Mouse (Mus musculus): Measurements from ENCODE around the gene Cldn12.

Cldn12 gene

DNA sequence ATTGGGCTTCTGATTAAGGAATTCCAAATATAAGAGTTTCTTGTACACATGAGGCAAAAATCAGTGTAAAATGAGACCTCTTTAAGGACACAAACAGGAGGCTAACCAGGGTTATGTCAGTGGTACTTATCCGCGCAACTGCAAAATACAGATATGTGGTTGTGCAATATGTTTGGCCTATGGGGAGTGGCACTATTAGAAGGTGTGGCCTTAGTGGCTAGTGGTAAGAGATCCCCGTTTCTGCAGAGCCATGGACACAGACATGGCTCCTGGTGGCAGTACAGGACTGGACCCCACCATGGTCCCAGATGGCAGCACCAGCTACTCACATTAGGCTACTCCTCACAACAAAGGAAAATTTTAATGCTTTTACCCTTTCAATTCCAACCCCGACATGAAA lies 19.7 kb downstream of the Cldn12 start:
- intact Hi-C loops (cut with DNase I): no loop called here

DNA sequence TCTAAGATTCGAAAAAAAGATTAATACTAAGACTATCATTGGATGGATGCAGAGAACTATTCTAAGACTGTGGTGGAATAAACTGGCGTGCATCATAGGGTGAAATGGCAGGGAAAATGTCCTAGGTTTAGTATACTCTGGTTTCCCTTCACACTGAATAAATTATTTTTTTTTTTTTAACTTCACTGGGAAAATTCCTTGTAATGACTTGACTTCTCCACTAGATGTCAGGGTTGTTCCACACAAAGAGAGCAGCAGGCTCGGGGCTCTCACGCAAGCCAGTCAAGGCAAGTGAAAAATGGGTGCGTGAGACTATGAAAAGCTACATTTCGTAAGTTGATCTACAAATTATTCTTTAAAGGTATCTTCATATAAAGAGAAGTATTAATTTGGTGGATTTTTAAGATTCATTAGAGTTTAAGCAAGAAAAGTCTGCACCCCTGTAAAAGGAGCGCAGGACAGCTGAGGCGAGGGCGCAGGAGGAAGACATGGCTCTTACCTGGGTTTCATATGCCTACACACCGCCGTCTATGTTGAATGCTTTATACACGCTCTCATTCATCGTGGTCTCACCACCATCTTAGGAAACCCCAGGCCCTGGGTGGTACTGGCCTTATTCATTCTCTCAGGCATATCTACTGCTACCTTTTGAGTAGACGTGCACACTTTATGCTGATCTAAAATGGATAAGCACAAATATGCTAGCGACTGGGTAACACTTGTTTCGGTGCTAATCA lies 20.3 kb downstream of the Cldn12 start:
- intact Hi-C loops (cut with DNase I): loop anchor here (1.0 kb wide), 1 partner anchor 255 kb away; the partner anchor contains the start of gene Steap1

DNA sequence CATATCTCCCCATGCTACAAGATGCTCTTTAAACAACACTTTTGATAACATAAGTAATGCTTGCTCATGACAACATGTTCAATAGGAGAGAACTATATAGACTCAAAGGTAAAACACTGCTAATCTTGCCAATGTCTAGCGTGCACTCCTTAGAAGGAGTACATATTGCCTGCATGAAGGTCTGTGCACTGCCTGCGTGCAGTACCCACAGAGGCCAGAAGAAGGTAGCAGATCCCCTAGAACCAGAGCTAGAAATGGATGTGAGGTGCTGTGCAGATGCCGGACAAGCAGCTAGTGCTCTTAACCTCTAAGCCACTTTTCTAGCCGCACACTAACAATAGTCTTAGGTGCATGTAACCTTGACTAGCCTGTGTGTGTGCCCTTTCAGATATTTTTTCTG lies 22.6 kb downstream of the Cldn12 start:
- intact Hi-C loops (cut with DNase I): no loop called here

DNA sequence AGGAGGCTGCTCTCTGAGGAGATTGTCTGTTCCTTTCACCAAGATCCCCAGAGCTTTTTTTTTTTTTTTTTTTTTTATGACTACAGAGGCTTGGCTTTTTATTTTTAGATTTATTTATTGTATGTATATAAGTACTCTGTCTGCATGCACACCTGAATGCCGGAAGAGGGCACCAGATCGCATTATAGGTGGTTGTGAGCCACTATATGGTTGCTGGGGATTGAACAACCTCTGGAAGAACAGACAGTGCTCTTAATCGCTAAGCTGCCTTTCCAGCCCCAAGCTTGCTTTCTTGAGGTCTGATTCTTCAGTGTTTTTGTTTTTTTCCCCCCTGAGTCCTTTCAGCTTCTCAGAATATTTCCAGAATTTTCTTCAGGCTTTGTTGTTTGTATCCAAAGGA lies 28.7 kb downstream of the Cldn12 start:
- intact Hi-C loops (cut with DNase I): loop anchor here (10.0 kb wide), 1 partner anchor 181 kb away; no protein-coding TSS in a partner anchor

DNA sequence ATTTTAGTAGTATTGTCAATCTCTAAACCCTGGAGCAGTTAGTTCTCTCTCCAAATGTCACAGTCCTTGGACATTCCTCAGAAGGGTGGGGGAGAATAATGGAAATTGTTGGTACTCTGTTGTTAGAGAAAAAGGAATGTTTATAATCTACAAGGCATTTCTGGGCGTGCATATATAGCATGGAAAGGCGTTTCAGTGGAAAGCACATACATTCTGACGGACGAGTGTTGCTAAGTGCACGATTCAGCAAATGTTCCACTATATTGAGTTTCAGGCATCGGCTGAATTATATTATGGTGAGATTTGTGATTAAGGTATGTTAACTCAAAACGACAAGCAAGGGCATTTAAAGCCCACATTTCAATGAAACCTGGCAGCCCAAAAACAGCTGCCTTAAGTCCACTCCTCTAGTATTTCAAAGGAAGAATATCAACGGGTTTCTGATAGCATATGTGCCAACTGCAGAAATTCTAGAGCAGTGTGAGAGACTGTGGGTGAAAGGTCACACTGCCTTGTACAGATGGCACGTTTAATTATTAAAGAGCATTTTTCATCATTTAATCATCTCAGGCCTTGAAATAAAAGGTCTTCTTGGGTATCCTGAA lies 31.4 kb downstream of the Cldn12 start:
- intact Hi-C loops (cut with DNase I): loop anchor here (10.0 kb wide), 1 partner anchor 179 kb away; no protein-coding TSS in a partner anchor

DNA sequence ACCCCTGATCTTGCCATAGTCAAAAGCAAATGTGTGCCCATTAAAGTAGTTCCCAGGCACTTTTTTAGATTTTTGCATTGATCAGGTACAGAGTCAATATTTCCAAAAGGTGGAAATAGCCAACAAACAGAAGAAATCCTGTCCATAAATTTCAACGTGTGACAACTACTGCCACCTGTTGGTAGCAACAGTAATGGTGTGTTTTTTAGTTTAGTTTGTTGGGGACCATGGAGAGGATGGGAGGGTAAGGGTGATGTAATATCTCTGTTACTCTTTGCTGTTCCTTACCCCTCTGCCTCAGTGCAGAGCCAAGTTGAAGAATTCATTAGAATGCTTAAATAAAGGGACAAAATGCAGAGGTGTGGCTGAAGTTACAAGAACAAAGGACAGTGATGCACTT lies 33.1 kb downstream of the Cldn12 start:
- intact Hi-C loops (cut with DNase I): loop anchor here (10.0 kb wide), 1 partner anchor 177 kb away; no protein-coding TSS in a partner anchor

DNA sequence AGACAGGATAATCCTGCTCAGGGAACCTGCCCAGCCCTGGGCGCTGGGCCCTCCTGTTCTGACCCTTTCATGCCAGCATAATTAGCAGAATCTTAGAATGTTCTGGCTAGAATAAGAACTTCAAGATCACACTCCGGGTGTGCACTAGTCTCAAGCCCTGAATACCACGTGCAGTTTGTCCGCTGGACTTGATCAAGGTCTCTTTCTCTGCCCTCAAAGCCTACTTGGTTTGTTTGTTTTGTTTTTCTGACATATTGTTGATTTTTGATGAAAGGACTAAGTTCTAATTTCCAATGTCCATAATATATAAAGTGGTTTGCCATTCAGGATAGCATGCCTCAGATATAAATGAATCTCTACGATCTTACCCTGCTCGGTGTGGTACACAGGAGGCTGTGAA lies 35.7 kb downstream of the Cldn12 start, which contains the start of gene 1700015F17Rik:
TSS of gene 1700015F17Rik (minus strand) at position 101 of the 400 bp plus-strand sequence.
- intact Hi-C loops (cut with DNase I): no loop called here

DNA sequence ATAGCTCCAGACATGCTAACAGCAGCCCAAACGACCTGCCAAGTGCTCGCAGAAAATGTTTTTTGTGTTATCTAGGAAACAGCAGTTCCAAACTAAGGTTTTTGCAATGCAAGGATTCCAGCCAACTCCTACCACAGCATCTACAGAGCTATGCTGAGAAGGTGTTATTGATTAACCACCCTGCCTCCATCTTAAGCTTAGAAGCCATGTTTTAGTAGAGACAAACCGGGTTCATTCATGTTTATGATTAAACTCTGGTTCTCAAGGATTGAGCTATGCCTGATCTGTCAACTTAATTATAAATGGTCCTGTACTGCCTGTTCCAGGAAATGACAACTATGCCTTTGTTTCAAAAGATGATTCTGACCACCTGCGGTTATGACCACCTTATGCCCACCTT lies 38.6 kb downstream of the Cldn12 start:
- intact Hi-C loops (cut with DNase I): no loop called here

DNA sequence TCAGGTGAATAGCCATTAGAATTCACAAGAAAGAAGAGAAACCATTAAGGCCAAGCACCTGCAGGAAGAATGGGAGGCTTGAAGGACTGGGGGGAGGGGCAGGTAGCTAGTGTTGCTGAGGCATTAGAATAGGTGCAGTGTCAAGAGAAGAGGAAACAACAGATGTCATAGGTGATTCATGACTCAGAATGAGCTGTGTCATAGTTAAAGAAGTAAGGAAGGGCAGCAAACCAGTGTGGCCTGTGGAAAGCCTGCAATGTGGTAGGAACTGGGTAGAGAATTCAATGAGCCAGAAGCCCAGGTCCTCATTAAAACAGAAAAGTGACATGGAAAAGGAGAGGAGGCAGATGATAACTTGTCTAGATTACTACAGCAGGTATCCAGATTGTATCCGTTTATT lies 49.5 kb downstream of the Cldn12 start:
- intact Hi-C loops (cut with DNase I): no loop called here

All from adrenal gland (tissue).